Mouse (Mus musculus): ENCODE measurements around the gene Elp6. TPM values are rescaled to one million over a fixed set of nuclear protein-coding genes. Genes with fewer than 3 reads are reported as not detected.
"Not testable (repeated sequence)": the region's sequence is repeated elsewhere in the genome, so short reads cannot be mapped to it uniquely, and the experiment has no call there.

Gene Elp6
- total RNA-seq, 2 experiments from 2014 or later = 7.9 to 11.0 TPM

DNA sequence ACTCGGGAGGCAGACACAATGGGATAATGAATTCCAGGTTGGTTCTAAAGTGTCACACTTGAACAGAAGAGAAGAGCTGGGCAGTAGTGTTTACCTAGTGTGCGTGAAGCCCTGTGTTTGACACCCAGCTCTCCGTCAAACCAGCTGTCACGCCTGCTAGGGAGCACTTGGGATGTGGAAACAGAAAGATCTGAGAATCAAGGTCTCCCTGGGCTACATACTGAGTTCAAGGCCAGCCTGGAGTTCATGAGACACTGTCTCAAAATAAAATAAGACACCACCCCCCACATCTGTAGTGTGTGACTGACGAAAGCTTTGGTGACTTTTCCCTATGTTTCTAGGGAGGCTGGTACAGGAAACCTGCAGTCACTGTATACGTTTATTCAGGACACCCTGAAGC lies 10.4 kb downstream of the Elp6 start:
- no peak for ATAC-seq (replicated peaks; ENCODE audit: poor library complexity, severe bottlenecking)

- no peak for ATAC-seq (replicated peaks; ENCODE audit: poor library complexity, severe bottlenecking)
These were observed 10.9 kb downstream of the Elp6 start for GRCm38 (mm10) chr9:110315904-110316303.

GRCm38 (mm10) chr9:110316503-110316902 lies 11.5 kb downstream of the Elp6 start:
- no peak for ATAC-seq (replicated peaks; ENCODE audit: poor library complexity, severe bottlenecking)

- no peak for ATAC-seq (replicated peaks; ENCODE audit: poor library complexity, severe bottlenecking)
These were observed 15.8 kb downstream of the Elp6 start for GRCm38 (mm10) chr9:110320769-110321168.

DNA sequence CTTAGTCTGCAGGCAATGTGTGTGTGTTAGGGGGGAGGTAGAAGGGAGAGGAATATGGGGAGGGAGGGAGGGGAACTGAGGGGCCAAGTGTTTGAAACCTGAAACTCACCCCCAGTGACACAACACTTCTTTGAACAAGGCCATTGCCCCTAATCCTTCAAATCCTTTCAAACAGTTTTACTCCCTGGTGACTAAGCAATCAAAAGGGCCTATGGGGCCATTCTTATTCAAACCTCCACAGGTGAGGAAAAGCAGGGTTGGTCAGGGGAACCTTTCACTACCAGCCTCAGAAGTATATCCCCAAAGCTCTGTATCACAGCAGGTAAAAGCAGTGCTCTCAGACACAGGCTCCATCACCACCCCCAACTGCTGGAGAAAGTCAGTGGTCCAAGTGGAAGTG lies 18.0 kb downstream of the Elp6 start:
- ATAC-seq (replicated peaks; ENCODE audit: poor library complexity, severe bottlenecking) = no peak

GRCm38 (mm10) chr9:110324181-110324580 lies 19.2 kb downstream of the Elp6 start:
- no peak for ATAC-seq (replicated peaks; ENCODE audit: poor library complexity, severe bottlenecking)

DNA sequence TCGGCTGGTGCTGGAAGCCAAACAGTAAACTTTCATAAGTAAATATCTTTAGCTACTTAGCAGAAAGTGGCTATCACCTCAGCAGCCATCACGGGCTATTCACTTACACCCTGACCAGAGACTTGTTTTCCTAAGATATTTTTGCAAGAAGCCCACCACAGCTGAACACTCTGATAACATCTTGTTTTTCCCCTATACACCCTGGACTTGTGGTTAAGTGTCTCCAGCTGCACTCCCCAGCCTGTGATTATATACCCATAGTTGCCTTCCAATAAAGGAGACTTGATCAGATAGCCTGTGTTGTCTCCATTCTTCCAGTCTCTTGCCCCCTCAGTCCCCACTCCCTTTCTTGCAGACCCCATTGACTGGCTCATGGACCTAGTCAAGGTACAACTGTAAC lies 23.2 kb downstream of the Elp6 start:
- no peak for ATAC-seq (replicated peaks; ENCODE audit: poor library complexity, severe bottlenecking)

GRCm38 (mm10) chr9:110328946-110329630 lies 24.1 kb downstream of the Elp6 start:
- ATAC-seq (replicated peaks; ENCODE audit: poor library complexity, severe bottlenecking) = no peak

DNA sequence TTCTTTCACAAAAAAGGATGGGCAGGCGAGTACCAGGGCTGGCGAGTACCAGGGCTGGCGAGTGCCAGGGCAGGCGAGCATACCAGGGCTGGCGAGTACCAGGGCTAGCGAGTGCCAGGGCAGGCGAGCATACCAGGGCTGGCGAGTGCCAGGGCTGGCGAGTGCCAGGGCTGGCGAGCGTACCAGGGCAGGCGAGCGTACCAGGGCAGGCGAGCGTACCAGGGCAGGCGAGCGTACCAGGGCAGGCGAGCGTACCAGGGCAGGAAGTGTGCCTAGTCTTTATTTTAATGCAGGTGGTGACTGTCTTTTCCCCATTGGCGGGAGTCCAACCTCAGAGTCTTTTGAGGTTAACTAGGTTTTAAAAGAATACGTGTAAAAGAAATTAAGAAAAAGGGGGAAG lies 24.7 kb downstream of the Elp6 start:
- ATAC-seq (replicated peaks; ENCODE audit: poor library complexity, severe bottlenecking) = peak; percentile 36; the same call in 1 of the 2 replicates

DNA sequence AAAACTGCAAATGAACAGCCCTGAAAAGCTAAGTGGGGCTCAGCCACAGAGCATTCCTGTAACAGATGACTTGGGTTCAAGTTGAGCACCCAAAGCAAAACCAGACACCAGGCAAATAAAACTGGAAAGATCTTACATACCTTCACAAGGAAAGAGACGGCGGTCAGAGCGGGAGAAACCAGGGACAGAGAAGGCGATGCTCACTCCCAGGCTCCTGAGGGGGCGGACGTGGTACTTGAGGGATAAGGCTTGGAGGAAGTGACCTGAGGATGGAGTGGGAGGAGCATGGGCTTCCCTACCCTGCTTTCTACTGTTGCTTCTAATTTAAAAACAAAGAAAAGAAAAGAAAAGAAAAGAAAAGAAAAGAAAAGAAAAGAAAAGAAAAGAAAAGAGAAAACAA lies 25.4 kb downstream of the Elp6 start:
- ATAC-seq (replicated peaks; ENCODE audit: poor library complexity, severe bottlenecking) = 0 out of 2 replicates have a peak, but pooled peaks have one; percentile 23

GRCm38 (mm10) chr9:110330913-110331312 lies 25.9 kb downstream of the Elp6 start:
- ATAC-seq (replicated peaks; ENCODE audit: poor library complexity, severe bottlenecking) = not testable (repeated sequence)

- peak; percentile 89 for ATAC-seq (replicated peaks; ENCODE audit: poor library complexity, severe bottlenecking)
These were observed 28.3 kb downstream of the Elp6 start, which contains the start of gene Scap for GRCm38 (mm10) chr9:110333135-110333895. Gene Scap (plus strand): TSS chr9:110333288.

DNA sequence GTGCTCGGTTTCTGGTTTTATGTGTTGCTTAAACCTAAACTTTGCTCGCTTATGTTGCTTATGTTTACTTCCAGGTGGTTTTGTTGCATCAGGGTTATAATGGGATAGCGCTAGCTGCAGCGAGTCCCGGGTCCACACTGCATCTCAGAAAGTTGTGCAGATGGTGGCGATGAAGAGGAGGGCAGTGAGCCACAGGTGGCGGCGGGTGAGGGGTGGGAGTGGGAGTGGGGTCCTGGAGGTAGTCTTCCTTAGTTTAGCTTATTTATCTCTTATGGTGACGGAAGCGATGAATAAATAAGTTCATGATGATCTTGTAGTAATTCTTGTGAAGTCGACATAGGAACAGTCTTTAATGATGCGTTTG lies 28.9 kb downstream of the Elp6 start:
- ATAC-seq (replicated peaks; ENCODE audit: poor library complexity, severe bottlenecking) = no peak

DNA sequence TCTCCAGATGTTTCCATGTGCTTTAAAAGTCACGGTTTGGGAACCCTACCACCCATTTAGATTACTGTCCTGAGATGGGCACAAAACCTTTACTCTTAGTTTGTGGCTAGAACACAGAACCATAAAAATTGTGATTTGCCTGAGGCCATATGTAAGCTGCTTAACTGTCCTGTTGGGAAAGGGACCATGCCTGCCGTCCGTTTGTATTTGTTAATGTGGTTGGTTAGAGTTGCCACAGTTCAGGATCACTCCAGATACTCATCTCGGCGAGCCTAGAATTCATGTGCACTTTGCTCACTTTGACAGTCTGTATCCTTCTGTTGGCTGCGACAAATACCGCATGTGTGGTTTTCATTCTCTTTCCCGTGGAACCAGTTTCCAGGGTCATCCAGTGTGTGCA lies 29.9 kb downstream of the Elp6 start:
- ATAC-seq (replicated peaks; ENCODE audit: poor library complexity, severe bottlenecking) = no peak

DNA sequence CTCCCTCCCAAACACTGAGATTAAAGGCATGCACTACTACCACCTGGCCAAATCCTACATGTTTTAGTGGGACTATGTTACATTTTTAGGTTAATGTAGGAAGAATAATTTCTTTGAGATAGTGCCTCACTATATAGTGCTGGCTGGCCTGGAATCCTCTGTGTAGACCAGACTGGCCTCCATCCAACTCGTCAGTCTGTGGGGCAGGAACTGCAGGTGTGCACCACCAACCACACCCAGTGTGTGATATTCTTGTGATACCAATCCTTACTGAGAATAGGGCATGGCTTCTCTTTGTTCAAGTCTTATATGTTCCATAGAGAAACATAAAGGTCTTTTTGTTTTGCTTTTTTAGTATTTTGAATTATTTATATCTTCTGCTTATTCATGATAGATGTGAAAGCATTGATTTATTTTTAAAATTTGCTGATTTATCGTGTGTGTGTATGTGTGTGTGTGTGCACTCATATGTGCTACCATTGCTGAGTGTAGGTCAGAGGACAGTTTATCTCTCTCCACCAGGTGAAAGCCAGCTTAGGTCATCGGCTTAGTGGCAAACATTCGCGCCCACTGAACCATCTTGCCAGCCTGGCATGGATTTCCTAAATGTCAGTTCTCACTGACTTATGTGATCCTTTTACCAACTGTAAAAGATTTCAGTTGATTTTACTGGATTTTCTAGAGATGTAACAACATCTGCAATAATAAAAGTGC lies 35.2 kb downstream of the Elp6 start:
- ATAC-seq (replicated peaks; ENCODE audit: poor library complexity, severe bottlenecking) = no peak

GRCm38 (mm10) chr9:110342008-110342407 lies 37.0 kb downstream of the Elp6 start:
- peak; percentile 80 for ATAC-seq (replicated peaks; ENCODE audit: poor library complexity, severe bottlenecking)

- no peak for ATAC-seq (replicated peaks; ENCODE audit: poor library complexity, severe bottlenecking)
These were observed 38.8 kb downstream of the Elp6 start for GRCm38 (mm10) chr9:110343805-110344204.

GRCm38 (mm10) chr9:110345057-110345739 lies 40.2 kb downstream of the Elp6 start:
- no peak for ATAC-seq (replicated peaks; ENCODE audit: poor library complexity, severe bottlenecking)

- no peak for ATAC-seq (replicated peaks; ENCODE audit: poor library complexity, severe bottlenecking)
These were observed 43.9 kb downstream of the Elp6 start for GRCm38 (mm10) chr9:110348899-110349298.

- no peak for ATAC-seq (replicated peaks; ENCODE audit: poor library complexity, severe bottlenecking)
These were observed 45.2 kb downstream of the Elp6 start for GRCm38 (mm10) chr9:110350188-110350587.

DNA sequence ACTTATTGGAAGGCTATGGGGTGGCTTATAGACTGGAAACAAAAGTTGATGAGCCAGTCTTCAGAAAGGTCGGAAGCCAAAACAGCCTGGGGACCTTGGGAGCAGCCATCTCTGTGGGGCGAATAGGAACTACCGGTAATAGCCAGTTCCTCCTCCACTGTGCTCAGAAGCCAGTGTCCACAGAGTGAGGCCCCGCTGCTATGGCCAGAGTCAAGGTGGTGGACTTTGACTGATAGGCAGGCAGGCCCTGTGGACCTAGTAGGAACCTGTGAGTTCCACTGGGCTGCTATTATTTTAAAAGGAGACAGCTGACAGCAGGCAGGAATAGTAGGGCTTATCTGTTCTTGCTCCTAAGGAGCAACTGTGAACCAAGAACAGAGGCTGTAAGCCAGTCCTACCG lies 45.6 kb downstream of the Elp6 start:
- no peak for ATAC-seq (replicated peaks; ENCODE audit: poor library complexity, severe bottlenecking)
